Comparison of ENCODE assay signal across 12 mouse cellular contexts in genomic region chr3:122073595-122073994, GRCm38 (mm10). TPM values are rescaled to one million over a fixed set of nuclear protein-coding genes. Genes with fewer than 3 reads are reported as not detected.
DNase-seq lines count a peak whose midpoint lies in the region; ATAC-seq lines count a peak whose summit lies in the region.
"Had no signal": no experiment of that assay in that cellular context is flagged by ENCODE, and none has a peak within 500 bp of the region (broad histone marks: within the 10 kb centered on the region; RNA-seq: fewer than 3 reads in every experiment).

No protein-coding gene starts in this region.

- no peak for ATAC-seq in heart, embryonic 16.5 days (replicated peaks; ENCODE audit: extremely low read depth, insufficient read depth, low FRiP score)
- ATAC-seq in heart, embryonic 11.5 days (replicated peaks; ENCODE audit: insufficient number of reproducible peaks, low FRiP score, low TSS enrichment), result no peak
- ATAC-seq in lung, embryonic 15.5 days (ENCODE audit: borderline replicate concordance, extremely low read depth, low FRiP score, low TSS enrichment), result no peak
- ATAC-seq in stomach, embryonic 15.5 days (ENCODE audit: insufficient read depth, low FRiP score, low read depth), result no peak
- ATAC-seq: CD4-positive, CD25-positive, alpha-beta regulatory T cell, adult 4 months; Patski had no signal

- no peak overlapping the region for H3K4me2 ChIP-seq in heart, embryonic 16.5 days (ENCODE audit: low read depth, low read length)
- H3K4me2 ChIP-seq in heart, embryonic 11.5 days, result no peak overlapping the region
- H3K4me2 ChIP-seq in lung, embryonic 15.5 days, result no peak overlapping the region
- H3K4me2 ChIP-seq in stomach, embryonic 15.5 days, result no peak overlapping the region

- H3K9me3 ChIP-seq in heart, embryonic 16.5 days (replicated peaks; ENCODE audit: control insufficient read depth, low read length), result no peaks in the 10 kb centered on the region
- H3K9me3 ChIP-seq in heart, embryonic 11.5 days (replicated peaks; ENCODE audit: control insufficient read depth, low read length), result no peaks in the 10 kb centered on the region
- no peaks in the 10 kb centered on the region for H3K9me3 ChIP-seq in lung, embryonic 15.5 days
- H3K9me3 ChIP-seq in stomach, embryonic 15.5 days, result no peaks in the 10 kb centered on the region

- peaks cover 30% of the 10 kb centered on the region for H3K4me1 ChIP-seq in heart, embryonic 16.5 days (ENCODE audit: control insufficient read depth, insufficient read depth, low read length)
- H3K4me1 ChIP-seq in heart, embryonic 11.5 days (ENCODE audit: control insufficient read depth, insufficient read depth, low read length), result peaks cover 28% of the 10 kb centered on the region
- peaks cover 32% of the 10 kb centered on the region for H3K4me1 ChIP-seq in lung, embryonic 15.5 days
- peaks cover 25% of the 10 kb centered on the region for H3K4me1 ChIP-seq in stomach, embryonic 15.5 days

- H3K36me3 ChIP-seq in heart, embryonic 16.5 days (ENCODE audit: control insufficient read depth, insufficient read depth), result no peaks in the 10 kb centered on the region
- H3K36me3 ChIP-seq in heart, embryonic 11.5 days (ENCODE audit: control insufficient read depth, insufficient read depth, low read length), result no peaks in the 10 kb centered on the region
- H3K36me3 ChIP-seq in lung, embryonic 15.5 days, result no peaks in the 10 kb centered on the region
- no peaks in the 10 kb centered on the region for H3K36me3 ChIP-seq in stomach, embryonic 15.5 days

- H3K4me3 ChIP-seq in heart, embryonic 16.5 days (ENCODE audit: low read length), result no peak overlapping the region
- H3K4me3 ChIP-seq in heart, embryonic 11.5 days (ENCODE audit: low read depth, low read length), result no peak overlapping the region
- no peak overlapping the region for H3K4me3 ChIP-seq in lung, embryonic 15.5 days
- H3K4me3 ChIP-seq in stomach, embryonic 15.5 days (replicated peaks), result no peak overlapping the region

- H3K9ac ChIP-seq in heart, embryonic 16.5 days (ENCODE audit: low read length), result no peak overlapping the region
- H3K9ac ChIP-seq in heart, embryonic 11.5 days (ENCODE audit: low read depth, low read length), result no peak overlapping the region
- no peak overlapping the region for H3K9ac ChIP-seq in lung, embryonic 15.5 days
- no peak overlapping the region for H3K9ac ChIP-seq in stomach, embryonic 15.5 days

- peak overlapping the region; percentile 87 for H3K27ac ChIP-seq in heart, embryonic 16.5 days (ENCODE audit: low read length)
- H3K27ac ChIP-seq in heart, embryonic 11.5 days (ENCODE audit: low read depth, low read length), result no peak overlapping the region
- H3K27ac ChIP-seq in lung, embryonic 15.5 days, result peak overlapping the region; percentile 90
- peak overlapping the region; percentile 83; the same call in 1 of the 2 replicates for H3K27ac ChIP-seq in stomach, embryonic 15.5 days

- no peaks in the 10 kb centered on the region for H3K27me3 ChIP-seq in heart, embryonic 16.5 days (ENCODE audit: control insufficient read depth, insufficient read depth, low read length)
- H3K27me3 ChIP-seq in heart, embryonic 11.5 days (ENCODE audit: control insufficient read depth, insufficient read depth, low read length), result no peaks in the 10 kb centered on the region
- no peaks in the 10 kb centered on the region for H3K27me3 ChIP-seq in lung, embryonic 15.5 days
- H3K27me3 ChIP-seq in stomach, embryonic 15.5 days (replicated peaks), result no peaks in the 10 kb centered on the region
- H3K27me3 ChIP-seq: Patski had no signal

- WGBS in heart, embryonic 16.5 days, result 68% methylated on average over 5 of the region's 5 CpGs
- 68% methylated on average over 5 of the region's 5 CpGs for WGBS in heart, embryonic 11.5 days (ENCODE audit: insufficient replicate concordance)
- 60% methylated on average over 5 of the region's 5 CpGs for WGBS in lung, embryonic 15.5 days
- WGBS in stomach, embryonic 15.5 days, result 70% methylated on average over 5 of the region's 5 CpGs

- DNase-seq in lung, postnatal 4 days, result no peak
- peak; percentile 25 to 28 for DNase-seq in kidney, postnatal 36 days
- no peak for DNase-seq in spleen, postnatal 36 days (ENCODE audit: low spot score in 2 of 2)
- DNase-seq in spleen, postnatal 14 days (ENCODE audit: low spot score in 2 of 2), result no peak
- DNase-seq: adrenal gland, adult 8-10 months; thymus, adult 18-20 months had no signal

RNA-seq across cellular contexts. Expression of gene Abca4, which starts 29.4 kb away (rescaled TPM):
- 3.4 and 3.5 TPM in 2 replicates for polyA plus RNA-seq in heart, embryonic 16.5 days (2015; fragmentation: Nextera tagmentation; extraction: Ambion mirVana)
- polyA plus RNA-seq in heart, embryonic 11.5 days (2014; fragmentation: Nextera tagmentation; extraction: Ambion mirVana), result 3.1 and 5.1 TPM in 2 replicates
- polyA plus RNA-seq in lung, embryonic 15.5 days (2015; fragmentation: Nextera tagmentation; extraction: Ambion mirVana), result 1.3 and 1.5 TPM in 2 replicates
- polyA plus RNA-seq in stomach, embryonic 15.5 days (2015; fragmentation: Nextera tagmentation; extraction: Ambion mirVana), result 0.43 and 0.80 TPM in 2 replicates
- polyA plus RNA-seq: CD4-positive, CD25-positive, alpha-beta regulatory T cell, adult 4 months had no signal

Comparison
In these comparisons a context has a peak if more than half of its experiments do, and no peak if none do; other contexts are left out.
1. DNase-seq: peak in kidney, postnatal 36 days (2 of 2); none in lung, postnatal 4 days (0 of 2), spleen, postnatal 36 days (0 of 2) and spleen, postnatal 14 days (0 of 2).